Mouse (Mus musculus) liver, adult 2 months (tissue): ENCODE results near the gene Asic5.

Source experiments
- CTCF ChIP-seq: fragments of 200-500 bp; IDR thresholded peaks from 2 replicates; pipeline ENCODE4 v1.5.1; 2011; ENCODE audit warnings: low read depth, low read length, control low read depth
- POLR2A ChIP-seq: fragments of 200-500 bp; IDR thresholded peaks from 2 replicates; pipeline ENCODE4 v1.6.1; 2011; ENCODE audit warnings: low read length, control low read depth; ENCODE audit not compliant: insufficient read depth; ENCODE audit errors: extremely low read depth

DNA sequence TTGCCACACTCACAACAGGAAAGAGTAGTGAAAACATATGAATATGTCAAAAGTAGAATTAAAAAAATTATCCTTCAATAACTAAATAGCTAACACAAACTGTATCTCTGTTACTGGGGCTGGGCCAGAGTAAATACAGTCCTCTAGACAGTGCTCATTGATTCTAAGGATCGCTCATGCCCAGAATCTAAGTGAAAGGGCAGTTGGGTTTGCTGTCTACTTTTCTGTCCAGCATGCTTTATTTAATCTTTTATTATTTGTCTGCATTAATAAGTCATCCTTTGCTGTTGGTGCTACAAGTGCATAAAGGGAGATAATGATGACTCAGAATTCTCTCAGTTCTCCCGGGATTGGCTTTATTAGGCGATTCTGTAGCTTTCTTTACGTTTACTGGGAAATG, 13.3 kb downstream of the Asic5 start:
- TF ChIP-seq POLR2A (no peak), CTCF (no peak)
